Mouse (Mus musculus) left cerebral cortex, postnatal 10 days (tissue): ENCODE results near the gene Rdh16f2. TPM values are rescaled to one million over a fixed set of nuclear protein-coding genes. Genes with fewer than 3 reads are reported as not detected.

Experiments used
- DNase-seq, 2 experiments: peaks; one replicate each; pipeline ENCODE4 v3.0.0; 2021 to 2022; ENCODE audit warnings: low spot score in 2 of 2, mixed read lengths in 1 of 2; ENCODE audit errors: extremely low spot score in 1 of 2
- intact Hi-C: fragments of 180-260 bp; cut with DNase I; formaldehyde crosslinking; loops from one replicate; pipeline ENCODE4 v1.15.1; 2025
- total RNA-seq, 2 experiments: library from RNA; stranded (reverse); gene quantifications; 2 replicates each; pipeline ENCODE4 v1.2.3; 2021

The Rdh16f2 gene
- total RNA-seq, 2 experiments from 2014 or later, result not detected

- intact Hi-C loops, result no loop called here
- DNase-seq, result no peak
These were observed 58.5 kb downstream of the Rdh16f2 start for GRCm38 (mm10) chr10:127924597-127925378.

Other genes with a start within 250 kb of the Rdh16f2 start
- gene Lrp1, start 245.3 kb upstream of the Rdh16f2 start, total RNA-seq, result 100 to 1,000 TPM; 264 to 283 TPM
- 10 to 100 TPM in 1 of 2 experiments, 1 to 10 TPM in 1; 9.4 to 10.2 TPM for gene Stat6, start 223.5 kb upstream of the Rdh16f2 start, total RNA-seq
- gene Nemp1, start 199.6 kb upstream of the Rdh16f2 start, total RNA-seq, result 1 to 10 TPM; 3.4 to 4.4 TPM
- gene Nab2, start 197.9 kb upstream of the Rdh16f2 start, total RNA-seq, result 10 to 100 TPM; 28.5 to 32.1 TPM
- under 1 TPM; 0.28 TPM for gene Myo1a, start 161.3 kb upstream of the Rdh16f2 start, total RNA-seq
- gene Tac2, start 142.0 kb upstream of the Rdh16f2 start, total RNA-seq, result 10 to 100 TPM; 14.5 to 17.8 TPM
- 1 to 10 TPM; 8.8 to 10.0 TPM for gene Zbtb39, start 126.9 kb upstream of the Rdh16f2 start, total RNA-seq
- 1 to 10 TPM; 1.3 to 1.6 TPM for gene Gpr182, start 114.7 kb upstream of the Rdh16f2 start, total RNA-seq
- gene Rdh1, start 106.8 kb upstream of the Rdh16f2 start, total RNA-seq, result under 1 TPM; 0.19 to 0.28 TPM
- gene Rdh16f1, start 106.7 kb upstream of the Rdh16f2 start, total RNA-seq, result under 1 TPM in 1 of 2 experiments, not detected in 1; 0.24 TPM
- gene Rdh9, start 90.1 kb upstream of the Rdh16f2 start, total RNA-seq, result under 1 TPM; 0.47 to 0.66 TPM
- gene Rdh16, start 65.3 kb upstream of the Rdh16f2 start, total RNA-seq, result under 1 TPM; 0.21 to 0.39 TPM
- not detected for gene Rdh19, start 16.5 kb upstream of the Rdh16f2 start, total RNA-seq
- not detected for gene Rdh7, start 22.3 kb downstream of the Rdh16f2 start, total RNA-seq
- not detected for gene Sdr9c7, start 32.0 kb downstream of the Rdh16f2 start, total RNA-seq
- gene Hsd17b6, start 141.1 kb downstream of the Rdh16f2 start, total RNA-seq, result not detected
- 10 to 100 TPM; 10.5 to 10.9 TPM for gene Prim1, start 148.7 kb downstream of the Rdh16f2 start, total RNA-seq
- gene Naca, start 169.1 kb downstream of the Rdh16f2 start, total RNA-seq, result 100 to 1,000 TPM; 351 to 355 TPM
- gene Ptges3, start 192.5 kb downstream of the Rdh16f2 start, total RNA-seq, result 100 to 1,000 TPM; 149 to 156 TPM
- gene Atp5b, start 216.8 kb downstream of the Rdh16f2 start, total RNA-seq, result 1,000 to 10,000 TPM; 1,572 to 1,686 TPM
- 10 to 100 TPM; 29.5 to 31.3 TPM for gene Baz2a, start 225.1 kb downstream of the Rdh16f2 start, total RNA-seq